Mouse (Mus musculus) cortical plate, adult 2 months (tissue): ENCODE measurements around the gene Exoc4.

Source experiments
- CTCF ChIP-seq: fragments of 200-500 bp; IDR thresholded peaks from 2 replicates; pipeline ENCODE4 v1.5.1; 2011; ENCODE audit warnings: mild to moderate bottlenecking, control low read depth, low read length; ENCODE audit not compliant: insufficient read depth; ENCODE audit errors: extremely low read depth
- POLR2A ChIP-seq: fragments of 200-500 bp; IDR thresholded peaks from 2 replicates; pipeline ENCODE4 v1.6.1; 2011; ENCODE audit warnings: mild to moderate bottlenecking, low read length, control low read depth; ENCODE audit not compliant: insufficient read depth; ENCODE audit errors: extremely low read depth

- TF ChIP-seq POLR2A = no peak
- no peak for TF ChIP-seq CTCF
Observed at GRCm38 (mm10) chr6:33247576-33248355, 1.1 kb upstream of the Exoc4 start.
